Mouse (Mus musculus): ENCODE data around the gene Otos.

The Otos gene

GRCm38 (mm10) chr1:92607711-92608110 lies 40.9 kb downstream of the Otos start:
- no peak for DNase-seq (ENCODE audit: low spot score)

GRCm38 (mm10) chr1:92605482-92605881 lies 43.2 kb downstream of the Otos start, which contains the start of gene Olfr1410:
Gene Olfr1410, plus strand, starts transcription at chr1:92605782.
- no peak for DNase-seq (ENCODE audit: low spot score)

DNA sequence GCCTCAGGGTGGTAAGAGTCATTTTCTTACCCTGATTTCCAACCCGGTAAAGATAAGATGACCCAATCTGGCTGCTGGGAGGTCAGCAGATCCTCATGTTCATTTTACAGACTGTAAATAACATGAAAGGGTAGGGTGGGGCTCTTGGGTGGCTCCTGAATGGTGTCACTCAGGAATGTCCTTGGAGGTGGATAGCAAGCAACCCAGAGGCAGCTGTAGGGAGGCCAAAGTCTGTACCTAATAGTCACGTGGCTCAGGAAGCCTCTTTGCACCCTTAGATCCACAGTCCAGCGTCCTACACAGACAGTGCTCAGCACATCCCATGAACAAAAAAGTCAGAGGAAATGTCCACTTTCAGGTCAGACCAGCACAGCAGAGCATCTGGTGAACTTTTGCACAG lies 52.6 kb downstream of the Otos start:
- DNase-seq (ENCODE audit: low spot score), result no peak
